Mouse (Mus musculus) limb, embryonic 14.5 days (tissue): ENCODE measurements around the gene Gm49318. TPM values are rescaled to one million over a fixed set of nuclear protein-coding genes. Genes with fewer than 3 reads are reported as not detected.

Experiments used
- ATAC-seq: fragments of 200-750 bp; cut with Nextera tagmentation; 2 replicates; pipeline ENCODE4 v1.8.0; 2017; ENCODE audit warnings: low read depth, moderate number of reproducible peaks, moderate TSS enrichment; ENCODE audit not compliant: low FRiP score
- DNase-seq: peaks from one replicate; pipeline ENCODE4 v3.0.0-alpha.2; 2015; ENCODE audit warnings: low spot score
- H3K27ac ChIP-seq: fragments of 300-500 bp; sonication (generic); replicated peaks from 2 replicates; pipeline ENCODE4 v1.5.1; 2014; ENCODE audit warnings: low read depth, mild to moderate bottlenecking, low read length, moderate library complexity, mixed read lengths
- H3K27me3 ChIP-seq: fragments of 300-500 bp; sonication (generic); 2 replicates; pipeline ENCODE4 v1.6.1; 2014; ENCODE audit warnings: low read length, mixed read lengths; ENCODE audit not compliant: control insufficient read depth, insufficient read depth
- H3K36me3 ChIP-seq: fragments of 300-500 bp; sonication (generic); 2 replicates; pipeline ENCODE4 v1.6.1; 2014; ENCODE audit warnings: mild to moderate bottlenecking, low read length, moderate library complexity, mixed read lengths; ENCODE audit not compliant: control insufficient read depth, insufficient read depth
- H3K4me1 ChIP-seq: fragments of 300-500 bp; sonication (generic); 2 replicates; pipeline ENCODE4 v1.6.1; 2014; ENCODE audit warnings: antibody characterized with exemption, low read length, mixed read lengths; ENCODE audit not compliant: control insufficient read depth, insufficient read depth
- H3K4me2 ChIP-seq: fragments of 300-500 bp; sonication (generic); replicated peaks from 2 replicates; pipeline ENCODE4 v1.6.1; 2014; ENCODE audit warnings: low read depth, mild to moderate bottlenecking, low read length, moderate library complexity; ENCODE audit not compliant: severe bottlenecking
- H3K4me3 ChIP-seq: fragments of 300-500 bp; sonication (generic); replicated peaks from 2 replicates; pipeline ENCODE4 v1.5.1; 2014; ENCODE audit warnings: low read length
- H3K9ac ChIP-seq: fragments of 300-500 bp; sonication (generic); 2 replicates; pipeline ENCODE4 v1.6.1; 2014; ENCODE audit warnings: mild to moderate bottlenecking, low read depth, low read length, moderate library complexity; ENCODE audit not compliant: severe bottlenecking
- H3K9me3 ChIP-seq: fragments of 300-500 bp; sonication (generic); 2 replicates; pipeline ENCODE4 v1.6.1; 2016; ENCODE audit warnings: low read length; ENCODE audit not compliant: control insufficient read depth
- POLR2A ChIP-seq: fragments of 200-500 bp; IDR thresholded peaks from 2 replicates; pipeline ENCODE4 v1.8.0; 2012; ENCODE audit warnings: inconsistent platforms, mild to moderate bottlenecking, moderate library complexity, borderline replicate concordance; ENCODE audit not compliant: insufficient read depth, insufficient read length; ENCODE audit errors: extremely low read depth
- WGBS: fragments of 180-500 bp; shearing (Covaris S2); extraction: QIAGEN DNeasy Blood & Tissue Kit; methylation state at CpG from one replicate; pipeline ENCODE4 v1.1.7; 2014; 5-methylcytosine and 5-hydroxymethylcytosine counted together
- polyA plus RNA-seq, 2 experiments: library from polyadenylated mRNA; depleted of rRNA in 1 of 2; stranded (reverse) in 1 of 2; unstranded in 1 of 2; fragments of >200 nt; fragmentation: Nextera tagmentation in 1 of 2; extraction: Ambion mirVana in 1 of 2; gene quantifications; 2 replicates each; pipeline versions ENCODE4 v1.2.1 to v1.2.3; 2012 to 2014

The Gm49318 gene
- polyA plus RNA-seq, 2 experiments, result not detected

DNA sequence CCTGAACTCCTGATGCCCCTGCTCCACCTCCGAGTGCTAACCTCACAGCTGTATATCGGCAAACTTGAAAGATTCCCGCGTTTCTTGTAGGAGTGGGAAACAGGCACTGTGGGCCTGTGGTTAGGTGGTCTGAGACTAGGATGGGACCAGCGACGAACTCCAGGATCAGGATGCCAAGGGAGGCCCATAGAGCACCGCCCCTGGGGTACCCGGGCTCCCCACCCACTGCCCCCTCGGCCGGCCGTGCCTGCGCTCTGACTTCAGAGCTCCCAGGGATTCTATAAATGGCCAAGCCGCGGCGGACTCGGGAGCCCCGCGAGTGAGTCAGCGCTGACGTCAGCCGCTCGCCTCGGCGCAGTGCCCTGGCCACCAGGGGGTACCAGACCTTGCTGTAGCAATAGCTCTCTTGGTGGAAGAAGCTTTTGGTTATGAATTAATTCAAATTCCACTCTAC lies 24.8 kb upstream of the Gm49318 start:
- H3K4me1 ChIP-seq, result no peaks in the 10 kb centered on the region
- WGBS, result 1% methylated on average over 24 of the region's 24 CpGs
- peak overlapping the region; percentile 58 for H3K9ac ChIP-seq
- ATAC-seq, result peak; percentile 62; the same call in 1 of the 2 replicates
- no peaks in the 10 kb centered on the region for H3K9me3 ChIP-seq
- no peak overlapping the region for H3K27ac ChIP-seq
- H3K36me3 ChIP-seq, result no peaks in the 10 kb centered on the region
- peak overlapping the region; percentile 55 for H3K4me2 ChIP-seq
- peaks cover 29% of the 10 kb centered on the region; the same call in 1 of the 2 replicates for H3K27me3 ChIP-seq
- peak; percentile 78 for DNase-seq
- peak overlapping the region; percentile 31 for H3K4me3 ChIP-seq
- no peak for TF ChIP-seq POLR2A

DNA sequence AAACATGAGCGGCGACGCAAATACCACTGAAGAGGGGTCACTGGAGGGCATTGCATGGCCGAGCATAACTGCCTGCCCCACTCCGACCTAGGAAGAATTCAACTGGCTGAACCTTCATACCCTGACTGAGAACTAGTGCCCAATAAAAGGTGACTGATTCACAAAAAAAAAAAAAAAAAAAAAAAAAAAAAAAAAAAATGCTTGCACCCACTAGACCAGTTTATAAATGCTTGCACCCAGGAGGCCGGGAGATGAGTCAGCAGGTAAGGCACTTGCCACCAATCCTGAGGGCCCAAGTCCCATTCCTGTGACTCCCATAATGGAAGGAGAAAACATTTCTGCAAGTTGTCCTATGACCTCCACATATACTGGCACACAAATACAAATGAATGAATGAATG lies 21.7 kb upstream of the Gm49318 start:
- WGBS, result 89% methylated on average over 6 of the region's 6 CpGs
- no peak for ATAC-seq
- Histone ChIP-seq H3K9me3 (no peaks in the 10 kb centered on the region), H3K36me3 (no peaks in the 10 kb centered on the region), H3K4me3 (no peak overlapping the region), H3K4me1 (no peaks in the 10 kb centered on the region), H3K27me3 (peaks cover 6% of the 10 kb centered on the region; the same call in 1 of the 2 replicates), H3K9ac (no peak overlapping the region), H3K4me2 (no peak overlapping the region), H3K27ac (no peak overlapping the region)
- DNase-seq, result no peak
- no peak for TF ChIP-seq POLR2A

DNA sequence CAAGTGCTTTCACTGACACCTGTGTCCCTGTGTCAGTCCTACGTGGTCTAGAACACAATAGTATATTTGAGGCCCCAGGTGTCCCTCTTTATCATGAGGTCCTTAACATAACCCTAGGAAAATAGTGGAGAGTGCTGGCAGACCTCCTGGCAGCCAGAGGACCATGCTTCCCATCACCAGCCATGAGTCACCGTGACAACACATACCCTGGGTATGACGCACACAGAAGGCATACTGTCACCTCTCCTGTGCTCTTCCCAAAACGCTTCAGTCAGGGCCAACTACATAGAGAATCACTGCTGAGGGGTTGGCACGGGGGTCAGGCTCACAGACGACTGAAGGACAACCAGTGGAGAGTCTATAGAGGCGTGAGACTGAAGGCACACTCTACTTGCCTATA lies 18.9 kb upstream of the Gm49318 start:
- no peak overlapping the region for H3K4me2 ChIP-seq
- H3K36me3 ChIP-seq, result no peaks in the 10 kb centered on the region
- peaks cover 5% of the 10 kb centered on the region for H3K4me1 ChIP-seq
- H3K4me3 ChIP-seq, result no peak overlapping the region
- no peaks in the 10 kb centered on the region for H3K27me3 ChIP-seq
- H3K27ac ChIP-seq, result no peak overlapping the region
- no peak for DNase-seq
- TF ChIP-seq POLR2A, result no peak
- no peak overlapping the region for H3K9ac ChIP-seq
- ATAC-seq, result no peak
- 86% methylated on average over 7 of the region's 7 CpGs for WGBS
- H3K9me3 ChIP-seq, result no peaks in the 10 kb centered on the region

DNA sequence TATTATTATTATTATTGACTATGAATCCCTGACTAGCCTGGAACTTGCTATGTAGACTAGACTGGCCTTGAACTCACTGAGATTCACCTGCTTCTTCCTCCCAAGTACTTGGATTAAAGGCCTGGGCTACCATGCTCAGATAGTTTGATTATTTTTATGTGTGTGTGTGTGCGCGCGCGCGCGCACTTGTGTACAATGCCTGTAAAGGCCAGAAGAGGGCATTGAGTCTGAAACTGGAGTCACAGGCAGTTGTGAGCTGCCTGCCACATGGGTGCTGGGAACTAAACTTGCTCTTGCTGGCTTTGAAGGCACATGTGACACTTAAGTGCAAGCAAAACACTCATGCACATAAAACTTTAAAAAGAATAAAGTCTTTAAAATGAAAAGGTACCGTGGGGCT lies 18.2 kb upstream of the Gm49318 start:
- Histone ChIP-seq H3K4me1 (peaks cover 5% of the 10 kb centered on the region), H3K27me3 (no peaks in the 10 kb centered on the region), H3K4me3 (no peak overlapping the region), H3K9me3 (no peaks in the 10 kb centered on the region), H3K36me3 (no peaks in the 10 kb centered on the region), H3K27ac (no peak overlapping the region), H3K4me2 (no peak overlapping the region), H3K9ac (no peak overlapping the region)
- ATAC-seq, result no peak
- TF ChIP-seq POLR2A, result no peak
- WGBS, result 93% methylated on average over 7 of the region's 7 CpGs
- DNase-seq, result no peak

DNA sequence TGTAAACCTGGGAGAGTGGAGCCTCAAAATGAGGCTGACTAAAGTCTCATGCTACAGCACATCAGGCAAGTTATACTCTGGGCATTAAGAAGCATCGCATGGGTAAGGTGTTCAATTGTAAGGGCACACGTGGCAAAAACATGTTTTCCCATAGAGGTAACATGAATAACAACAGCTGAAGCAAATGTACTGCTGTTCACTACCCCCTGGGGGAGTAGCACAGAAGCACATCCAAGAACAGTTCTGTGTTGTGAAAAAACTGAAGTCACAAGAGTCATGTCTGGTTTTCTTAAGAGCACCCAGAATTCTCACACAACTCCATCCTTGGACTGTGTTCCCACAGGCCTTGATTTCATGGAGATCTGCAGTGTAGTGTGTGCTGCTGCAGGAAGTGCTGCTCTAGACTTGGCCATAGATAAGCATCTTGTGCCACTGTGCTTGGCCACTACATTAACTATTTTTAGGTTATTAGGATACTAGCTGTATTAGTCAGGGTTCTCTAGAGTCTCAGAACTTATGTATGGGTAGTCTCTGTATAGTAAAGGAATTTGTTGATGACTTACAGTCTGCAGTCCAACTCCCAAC lies 16.1 kb upstream of the Gm49318 start:
- 83% methylated on average over 2 of the region's 2 CpGs for WGBS
- H3K9me3 ChIP-seq, result no peaks in the 10 kb centered on the region
- no peak for TF ChIP-seq POLR2A
- H3K9ac ChIP-seq, result no peak overlapping the region
- no peak overlapping the region for H3K4me2 ChIP-seq
- H3K4me3 ChIP-seq, result no peak overlapping the region
- H3K4me1 ChIP-seq, result peaks cover 5% of the 10 kb centered on the region
- DNase-seq (no peak), ATAC-seq (no peak)
- H3K36me3 ChIP-seq, result no peaks in the 10 kb centered on the region
- no peaks in the 10 kb centered on the region for H3K27me3 ChIP-seq
- H3K27ac ChIP-seq, result no peak overlapping the region
